Mouse (Mus musculus) forebrain, embryonic 15.5 days (tissue): Measurements from ENCODE around the gene Rab6b. TPM values are rescaled to one million over a fixed set of nuclear protein-coding genes. Genes with fewer than 3 reads are reported as not detected.

Experiments used
- ATAC-seq: fragments of 200-750 bp; cut with Nextera tagmentation; replicated peaks from 2 replicates; pipeline ENCODE4 v1.8.0; 2017; ENCODE audit warnings: mild to moderate bottlenecking, moderate TSS enrichment, moderate library complexity
- H3K27ac ChIP-seq: fragments of 300-500 bp; sonication (generic); replicated peaks from 2 replicates; pipeline ENCODE4 v1.5.1; 2015; ENCODE audit warnings: mild to moderate bottlenecking, inconsistent platforms
- H3K27me3 ChIP-seq: fragments of 300-500 bp; sonication (generic); 2 replicates; pipeline ENCODE4 v1.6.1; 2015; ENCODE audit warnings: inconsistent platforms
- H3K36me3 ChIP-seq: fragments of 300-500 bp; sonication (generic); 2 replicates; pipeline ENCODE4 v1.6.1; 2015; ENCODE audit warnings: mild to moderate bottlenecking, inconsistent platforms
- H3K4me1 ChIP-seq: fragments of 300-500 bp; sonication (generic); 2 replicates; pipeline ENCODE4 v1.6.1; 2015; ENCODE audit warnings: inconsistent platforms
- H3K4me2 ChIP-seq: fragments of 300-500 bp; sonication (generic); replicated peaks from 2 replicates; pipeline ENCODE4 v1.6.1; 2015; ENCODE audit warnings: mild to moderate bottlenecking, inconsistent platforms
- H3K4me3 ChIP-seq: fragments of 300-500 bp; sonication (generic); 2 replicates; pipeline ENCODE4 v1.5.1; 2015; ENCODE audit warnings: mild to moderate bottlenecking, inconsistent platforms
- H3K9ac ChIP-seq: fragments of 300-500 bp; sonication (generic); replicated peaks from 2 replicates; pipeline ENCODE4 v1.6.1; 2015; ENCODE audit warnings: mild to moderate bottlenecking, inconsistent platforms
- H3K9me3 ChIP-seq: fragments of 300-500 bp; sonication (generic); 2 replicates; pipeline ENCODE4 v1.6.1; 2016; ENCODE audit warnings: inconsistent platforms
- WGBS: fragments of 180-500 bp; shearing (Covaris S2); methylation state at CpG from one replicate; pipeline ENCODE4 v1.1.7; 2015; ENCODE audit warnings: mixed read lengths; 5-methylcytosine and 5-hydroxymethylcytosine counted together
- polyA plus RNA-seq: library from polyadenylated mRNA; unstranded; fragments of >200 nt; fragmentation: Nextera tagmentation; extraction: Ambion mirVana; gene quantifications from 2 replicates; pipeline ENCODE4 v1.2.1, GENCODE M21; 2015

Gene Rab6b
- polyA plus RNA-seq: 62.3 and 63.3 TPM in 2 replicates

DNA sequence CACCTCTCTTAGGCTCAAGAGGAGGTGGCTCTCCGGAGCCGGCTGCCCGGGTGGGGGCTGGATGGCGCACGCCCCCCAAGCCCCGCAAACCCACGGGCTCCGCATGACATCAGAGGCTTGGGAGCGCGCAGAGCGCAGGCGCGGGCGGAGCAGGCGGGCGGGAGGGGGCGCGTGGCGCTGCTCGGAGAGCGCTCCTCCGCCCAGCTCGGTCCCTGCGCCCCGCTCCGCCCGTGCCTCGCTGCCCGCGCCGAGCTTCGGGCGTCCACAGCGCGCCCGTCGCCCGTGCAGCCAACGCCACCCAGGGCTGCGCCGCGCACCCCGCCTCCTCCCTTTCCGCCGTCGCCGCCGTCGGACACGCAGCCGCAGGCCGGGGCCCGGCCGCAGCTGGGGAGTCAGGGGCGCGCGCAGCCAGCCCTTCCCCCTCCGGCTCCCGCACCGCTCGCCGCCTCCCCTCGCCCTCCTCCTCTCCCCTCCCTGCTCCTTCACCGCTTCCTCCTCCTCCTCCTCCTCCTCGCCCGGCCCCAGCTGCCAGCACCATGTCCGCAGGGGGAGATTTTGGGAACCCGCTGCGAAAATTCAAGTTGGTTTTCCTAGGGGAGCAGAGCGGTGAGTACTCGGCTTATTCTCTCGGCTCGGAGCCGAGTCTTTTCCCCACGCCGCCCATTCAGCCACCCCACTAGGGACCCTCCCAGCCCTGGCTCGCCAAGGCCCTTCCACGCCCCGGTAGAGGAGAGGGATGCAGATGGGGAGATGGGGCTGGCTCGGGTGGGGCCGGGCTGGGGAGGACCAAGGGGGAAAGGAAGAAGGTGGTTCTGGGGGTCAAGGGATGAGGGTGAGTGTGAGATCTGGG, at the start of gene Rab6b:
TSS of gene Rab6b (plus strand) at position 167 of the 850 bp plus-strand sequence.
- peak within 1 kb of the TSS; percentile 94 for H3K9ac ChIP-seq
- H3K4me3 ChIP-seq: peak within 1 kb of the TSS; percentile 98
- WGBS: under 1% methylated on average over 64 of the region's 81 CpGs
- H3K4me2 ChIP-seq: peak within 1 kb of the TSS; percentile 90
- H3K36me3 ChIP-seq: no peaks in the 10 kb centered on the region
- peaks cover 4% of the 10 kb centered on the region; the same call in 1 of the 2 replicates for H3K27me3 ChIP-seq
- peaks cover 47% of the 10 kb centered on the region for H3K4me1 ChIP-seq
- no peaks in the 10 kb centered on the region for H3K9me3 ChIP-seq
- H3K27ac ChIP-seq: peak within 1 kb of the TSS; percentile 96
- peak; percentile 79 for ATAC-seq

DNA sequence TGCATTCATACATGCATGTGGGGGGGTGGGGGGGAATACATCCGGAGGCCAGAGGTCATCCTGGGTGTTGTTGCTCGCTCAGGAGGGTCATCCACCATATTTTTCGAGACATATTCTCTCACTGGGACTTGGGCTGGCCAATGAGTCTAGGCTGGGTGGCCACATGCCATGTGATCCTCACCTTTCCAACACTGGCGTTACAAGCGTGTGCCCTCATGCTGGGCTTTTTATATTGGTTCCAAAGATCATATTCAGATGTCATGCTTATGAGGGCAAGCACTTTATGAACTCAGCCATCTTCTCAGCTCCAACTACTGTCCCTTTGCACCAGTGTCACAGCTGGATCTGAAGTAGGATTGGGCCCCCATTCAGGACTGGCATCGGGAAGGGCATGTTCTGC, 48.0 kb upstream of the Rab6b start:
- 94% methylated on average over 6 of the region's 6 CpGs for WGBS
- no peak overlapping the region for H3K27ac ChIP-seq
- H3K4me2 ChIP-seq: no peak overlapping the region
- ATAC-seq: no peak
- H3K27me3 ChIP-seq: no peaks in the 10 kb centered on the region
- no peaks in the 10 kb centered on the region for H3K36me3 ChIP-seq
- no peak overlapping the region for H3K9ac ChIP-seq
- no peak overlapping the region for H3K4me3 ChIP-seq
- peaks cover 12% of the 10 kb centered on the region; the same call in 1 of the 2 replicates for H3K4me1 ChIP-seq
- H3K9me3 ChIP-seq: no peaks in the 10 kb centered on the region

DNA sequence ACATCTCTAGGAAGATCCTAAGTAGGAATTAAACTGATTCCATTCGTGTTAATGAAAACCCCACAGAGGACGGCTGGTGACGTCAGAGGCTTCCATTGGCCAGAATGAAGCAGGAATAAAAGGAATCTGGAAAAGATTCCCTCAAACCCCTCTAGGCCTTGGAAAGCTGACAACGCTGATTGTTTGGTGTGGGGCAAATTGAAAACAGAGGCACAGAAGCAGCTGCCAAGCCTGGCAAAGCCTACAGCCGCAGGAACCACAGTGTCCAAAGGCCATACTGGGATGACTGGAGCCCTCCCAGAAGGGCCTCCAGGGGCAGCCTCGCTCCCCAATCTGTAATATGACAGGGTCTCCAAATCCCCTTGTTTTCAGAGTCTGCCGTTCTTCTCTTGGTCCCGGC, 44.7 kb upstream of the Rab6b start:
- H3K4me2 ChIP-seq: no peak overlapping the region
- no peaks in the 10 kb centered on the region for H3K9me3 ChIP-seq
- no peaks in the 10 kb centered on the region for H3K27me3 ChIP-seq
- no peak overlapping the region for H3K4me3 ChIP-seq
- peak overlapping the region; percentile 36; the same call in 1 of the 2 replicates for H3K27ac ChIP-seq
- 65% methylated on average over 8 of the region's 8 CpGs for WGBS
- no peak overlapping the region for H3K9ac ChIP-seq
- peaks cover 12% of the 10 kb centered on the region; the same call in 1 of the 2 replicates for H3K4me1 ChIP-seq
- peak; percentile 58 for ATAC-seq
- H3K36me3 ChIP-seq: no peaks in the 10 kb centered on the region

DNA sequence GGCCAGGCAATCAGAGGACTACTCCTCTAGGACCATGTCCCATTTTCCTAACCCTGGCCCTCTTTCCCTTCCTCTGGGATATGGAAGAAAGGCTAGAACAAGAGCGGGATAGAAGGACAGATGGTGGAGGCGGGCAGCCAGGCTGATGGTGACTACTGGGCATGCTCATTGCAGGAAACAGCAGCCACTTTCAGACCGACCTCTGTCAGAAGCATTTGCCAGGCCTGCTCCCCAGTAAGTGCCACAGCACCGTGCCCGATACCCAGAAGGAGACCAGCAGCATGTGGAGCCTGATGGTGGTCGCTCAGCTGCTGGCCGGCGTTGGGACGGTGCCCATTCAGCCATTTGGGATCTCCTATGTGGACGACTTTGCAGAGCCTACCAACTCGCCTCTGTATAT, 43.9 kb upstream of the Rab6b start:
- Histone ChIP-seq H3K4me1 (peaks cover 12% of the 10 kb centered on the region; the same call in 1 of the 2 replicates), H3K27me3 (no peaks in the 10 kb centered on the region), H3K4me2 (no peak overlapping the region), H3K9ac (no peak overlapping the region), H3K36me3 (no peaks in the 10 kb centered on the region), H3K9me3 (no peaks in the 10 kb centered on the region), H3K27ac (peak overlapping the region; percentile 36; the same call in 1 of the 2 replicates), H3K4me3 (no peak overlapping the region)
- ATAC-seq: 0 out of 2 replicates have a peak, but pooled peaks have one; percentile 29
- 81% methylated on average over 11 of the region's 11 CpGs for WGBS

DNA sequence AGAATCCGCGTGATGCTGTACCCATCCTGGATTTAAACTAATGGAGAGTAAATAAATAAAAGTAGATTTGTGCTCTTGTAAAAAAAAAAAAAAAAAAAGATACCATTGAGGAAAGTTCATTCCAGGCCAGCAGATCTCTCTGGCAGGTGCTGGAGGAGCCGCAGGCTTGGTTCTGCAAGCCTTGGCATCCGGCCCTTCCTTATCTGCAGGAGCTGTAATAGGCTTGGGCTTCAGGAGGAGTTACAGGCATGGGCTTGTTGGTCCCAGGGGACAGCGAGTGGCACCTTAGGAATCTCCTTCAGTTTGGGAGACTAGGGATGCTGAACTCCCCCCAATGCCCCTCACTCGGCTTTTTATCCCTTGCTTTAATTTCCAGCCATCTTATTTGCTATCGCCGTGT, 42.8 kb upstream of the Rab6b start:
- Histone ChIP-seq H3K27ac (no peak overlapping the region), H3K4me2 (no peak overlapping the region), H3K9ac (no peak overlapping the region), H3K27me3 (no peaks in the 10 kb centered on the region), H3K9me3 (no peaks in the 10 kb centered on the region), H3K4me3 (no peak overlapping the region), H3K4me1 (peaks cover 12% of the 10 kb centered on the region; the same call in 1 of the 2 replicates), H3K36me3 (no peaks in the 10 kb centered on the region)
- 93% methylated on average over 8 of the region's 8 CpGs for WGBS
- no peak for ATAC-seq

DNA sequence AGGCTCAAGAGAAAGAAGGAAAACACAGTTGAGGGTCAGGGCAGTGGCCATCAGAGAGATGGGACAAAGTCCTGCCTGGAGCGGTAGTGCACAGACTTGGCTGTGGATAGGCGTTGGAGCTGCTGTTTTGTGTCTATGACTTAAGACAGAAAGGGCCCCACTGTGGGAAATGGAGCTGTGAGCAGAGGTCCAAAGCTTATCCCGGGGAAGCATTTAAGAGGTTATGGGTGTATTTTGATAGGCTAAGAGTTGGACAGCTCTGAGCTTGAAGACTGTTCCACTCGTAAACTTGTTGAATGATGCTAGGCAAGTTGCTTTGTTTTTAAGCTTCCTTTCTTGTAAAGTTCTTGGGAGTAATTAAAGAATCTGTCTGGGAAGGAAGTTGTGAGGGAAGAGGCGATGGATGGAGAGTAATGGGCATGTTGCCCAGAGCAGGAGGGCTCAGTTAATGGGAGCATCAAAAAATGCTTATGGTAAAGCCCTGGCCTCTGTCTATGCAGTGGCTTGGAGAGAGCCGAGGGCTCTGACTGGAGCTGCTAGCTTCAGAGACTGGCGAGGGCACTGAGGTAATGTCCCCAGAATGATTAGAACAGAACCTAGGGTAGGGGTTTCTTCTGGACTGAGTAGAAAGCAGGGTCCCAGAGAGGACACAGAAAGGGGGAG, 39.9 kb upstream of the Rab6b start:
- no peaks in the 10 kb centered on the region for H3K9me3 ChIP-seq
- 73% methylated on average over 7 of the region's 7 CpGs for WGBS
- H3K4me3 ChIP-seq: no peak overlapping the region
- no peak overlapping the region for H3K27ac ChIP-seq
- no peak for ATAC-seq
- no peaks in the 10 kb centered on the region for H3K27me3 ChIP-seq
- no peaks in the 10 kb centered on the region for H3K36me3 ChIP-seq
- peaks cover 11% of the 10 kb centered on the region; the same call in 1 of the 2 replicates for H3K4me1 ChIP-seq
- no peak overlapping the region for H3K4me2 ChIP-seq
- H3K9ac ChIP-seq: no peak overlapping the region

DNA sequence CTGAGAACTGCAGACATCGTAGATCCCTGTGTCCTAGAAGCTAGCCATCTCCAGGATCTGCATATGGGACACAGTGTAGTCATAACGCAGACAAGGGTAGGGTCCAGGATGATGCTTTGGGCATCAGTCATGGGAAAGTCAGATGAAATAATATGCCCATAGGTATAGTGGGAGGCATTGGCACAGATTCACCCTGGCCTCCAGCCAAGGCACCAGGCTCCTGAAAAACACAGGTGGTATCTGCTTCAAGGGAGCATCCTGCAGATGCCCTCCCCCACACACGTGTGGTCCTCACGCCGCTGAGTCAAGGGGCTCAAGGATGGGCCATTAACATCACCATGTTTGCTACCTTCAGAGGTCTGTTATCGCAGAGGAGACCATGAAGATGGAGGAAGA, 39.4 kb upstream of the Rab6b start:
- WGBS: 95% methylated on average over 6 of the region's 6 CpGs
- Histone ChIP-seq H3K36me3 (no peaks in the 10 kb centered on the region), H3K27me3 (no peaks in the 10 kb centered on the region), H3K4me2 (no peak overlapping the region), H3K9ac (no peak overlapping the region), H3K27ac (no peak overlapping the region), H3K9me3 (no peaks in the 10 kb centered on the region), H3K4me3 (no peak overlapping the region), H3K4me1 (peaks cover 6% of the 10 kb centered on the region; the same call in 1 of the 2 replicates)
- ATAC-seq: no peak

DNA sequence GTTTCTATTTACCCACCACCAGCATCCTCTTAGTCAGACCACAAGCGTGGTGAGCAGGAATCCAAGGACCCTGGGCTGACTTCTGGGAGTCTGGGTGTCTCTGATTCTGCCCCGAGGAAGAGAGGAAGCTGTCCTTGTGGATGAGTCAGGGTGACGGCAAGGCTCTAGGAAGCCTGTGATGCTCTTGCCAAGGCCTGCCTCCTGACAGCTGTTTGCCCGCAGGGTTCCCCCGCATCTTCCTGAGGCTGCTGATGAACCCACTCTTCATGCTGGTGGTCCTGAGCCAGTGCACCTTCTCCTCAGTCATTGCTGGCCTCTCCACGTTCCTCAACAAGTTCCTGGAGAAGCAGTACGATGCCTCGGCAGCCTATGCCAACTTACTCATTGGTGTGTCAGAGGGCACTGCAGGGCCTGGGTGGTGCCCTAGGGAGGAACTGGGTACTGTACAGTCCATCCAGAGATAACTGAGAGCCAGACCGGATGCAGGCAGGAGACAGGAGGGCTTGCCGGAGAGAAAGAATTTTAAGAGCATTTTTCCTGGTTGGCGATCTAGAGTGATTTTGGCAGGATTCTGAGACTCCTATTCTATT, 38.6 kb upstream of the Rab6b start:
- Histone ChIP-seq H3K4me3 (no peak overlapping the region), H3K4me2 (no peak overlapping the region), H3K27me3 (no peaks in the 10 kb centered on the region), H3K27ac (no peak overlapping the region), H3K4me1 (0 out of 2 replicates have a peak, but pooled peaks cover under 1% of the 10 kb centered on the region), H3K9me3 (no peaks in the 10 kb centered on the region), H3K36me3 (no peaks in the 10 kb centered on the region), H3K9ac (no peak overlapping the region)
- no peak for ATAC-seq
- 89% methylated on average over 11 of the region's 11 CpGs for WGBS

DNA sequence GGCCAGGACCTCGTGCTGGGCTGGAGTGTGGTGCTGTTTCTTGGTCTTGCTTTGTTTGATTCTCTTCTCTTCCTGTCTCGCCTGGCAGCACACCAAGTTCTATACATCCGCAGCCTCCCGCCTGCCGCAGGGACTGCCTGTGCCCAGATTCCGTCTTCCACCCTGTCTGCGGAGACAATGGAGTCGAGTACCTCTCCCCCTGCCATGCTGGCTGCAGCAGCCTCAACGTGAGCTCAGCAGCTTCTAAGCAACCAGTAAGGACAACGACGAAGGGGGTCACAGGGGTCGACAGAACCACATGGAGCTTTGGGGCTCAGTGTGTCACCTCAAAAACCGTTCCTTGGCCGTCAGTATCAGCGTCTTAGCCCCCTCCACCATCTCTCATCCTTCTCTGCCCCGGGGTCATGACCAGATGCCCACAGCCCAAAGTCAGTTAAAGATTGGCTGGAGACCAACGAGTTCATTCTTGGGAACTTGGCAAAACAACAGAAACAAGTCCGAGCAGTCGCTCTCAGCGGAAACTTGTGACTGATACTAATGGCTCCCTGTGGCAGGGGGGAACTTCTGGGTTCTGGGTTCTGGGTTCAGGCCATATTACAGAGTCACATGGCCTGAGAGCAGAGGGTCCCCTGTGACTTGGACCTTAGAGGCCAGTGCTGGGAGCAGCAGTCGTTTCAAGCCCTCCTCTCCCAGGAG, 34.6 kb upstream of the Rab6b start:
- Histone ChIP-seq H3K27ac (no peak overlapping the region), H3K9me3 (no peaks in the 10 kb centered on the region), H3K27me3 (no peaks in the 10 kb centered on the region), H3K36me3 (no peaks in the 10 kb centered on the region), H3K9ac (no peak overlapping the region), H3K4me3 (no peak overlapping the region), H3K4me1 (no peaks in the 10 kb centered on the region), H3K4me2 (no peak overlapping the region)
- no peak for ATAC-seq
- WGBS: 64% methylated on average over 21 of the region's 21 CpGs

DNA sequence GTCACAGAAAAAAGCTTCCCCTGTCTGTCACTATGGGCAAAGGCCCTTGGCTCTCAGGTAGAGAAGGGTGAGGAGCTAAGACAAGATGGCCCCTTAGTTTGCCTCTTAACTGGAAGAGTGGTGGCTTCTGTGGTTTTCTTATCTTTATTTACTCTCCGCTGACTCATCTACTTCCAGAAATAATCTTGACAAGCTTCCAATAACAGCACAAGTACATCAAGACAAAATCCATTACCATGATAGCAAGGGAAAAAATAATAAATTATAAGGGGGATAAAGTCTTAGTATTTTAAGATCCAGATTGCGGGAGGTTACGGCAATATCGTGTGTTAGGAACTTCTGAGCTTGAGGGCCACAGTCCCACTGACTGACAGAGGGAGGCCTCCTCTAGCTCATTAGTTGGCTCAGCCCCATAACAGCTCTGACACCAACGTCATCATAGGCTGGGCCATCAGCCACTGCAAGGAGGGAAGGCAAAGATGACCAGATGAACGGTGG, 33.3 kb upstream of the Rab6b start:
- WGBS: 90% methylated on average over 6 of the region's 6 CpGs
- no peak overlapping the region for H3K9ac ChIP-seq
- H3K4me2 ChIP-seq: no peak overlapping the region
- no peak for ATAC-seq
- H3K4me3 ChIP-seq: no peak overlapping the region
- no peaks in the 10 kb centered on the region for H3K4me1 ChIP-seq
- no peaks in the 10 kb centered on the region for H3K36me3 ChIP-seq
- no peaks in the 10 kb centered on the region for H3K27me3 ChIP-seq
- H3K9me3 ChIP-seq: no peaks in the 10 kb centered on the region
- no peak overlapping the region for H3K27ac ChIP-seq

DNA sequence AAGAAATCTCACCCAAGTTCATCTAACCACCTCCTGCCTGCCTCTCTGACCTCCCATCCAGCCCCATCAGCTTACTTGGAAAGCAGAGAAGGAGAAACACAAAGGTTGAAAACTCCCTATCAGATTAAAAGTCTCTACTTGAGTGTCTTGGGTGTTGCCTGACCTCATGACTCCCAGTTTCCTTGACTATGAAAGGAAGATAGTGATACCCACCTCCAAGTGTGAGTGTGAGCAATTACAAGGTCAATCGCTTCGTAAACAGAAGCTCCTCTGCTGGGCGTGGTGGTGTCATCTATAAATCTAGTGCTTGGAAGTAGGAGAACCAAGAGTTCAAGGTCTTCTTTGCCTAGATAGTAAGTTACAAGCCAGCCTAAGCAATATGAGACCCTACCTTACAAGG, 31.4 kb upstream of the Rab6b start:
- WGBS: 91% methylated on average over 3 of the region's 3 CpGs
- Histone ChIP-seq H3K4me1 (no peaks in the 10 kb centered on the region), H3K4me3 (no peak overlapping the region), H3K27me3 (no peaks in the 10 kb centered on the region), H3K4me2 (no peak overlapping the region), H3K27ac (no peak overlapping the region), H3K9me3 (no peaks in the 10 kb centered on the region), H3K9ac (no peak overlapping the region), H3K36me3 (no peaks in the 10 kb centered on the region)
- ATAC-seq: no peak
